Mouse (Mus musculus) lung, adult 18-20 months (tissue): Measurements from ENCODE around the gene Gm37240.

Experiments
- DNase-seq, 2 experiments: peaks; one replicate each; pipeline ENCODE4 v3.0.0; 2022; ENCODE audit warnings: mixed read lengths in 2 of 2

The Gm37240 gene

DNA sequence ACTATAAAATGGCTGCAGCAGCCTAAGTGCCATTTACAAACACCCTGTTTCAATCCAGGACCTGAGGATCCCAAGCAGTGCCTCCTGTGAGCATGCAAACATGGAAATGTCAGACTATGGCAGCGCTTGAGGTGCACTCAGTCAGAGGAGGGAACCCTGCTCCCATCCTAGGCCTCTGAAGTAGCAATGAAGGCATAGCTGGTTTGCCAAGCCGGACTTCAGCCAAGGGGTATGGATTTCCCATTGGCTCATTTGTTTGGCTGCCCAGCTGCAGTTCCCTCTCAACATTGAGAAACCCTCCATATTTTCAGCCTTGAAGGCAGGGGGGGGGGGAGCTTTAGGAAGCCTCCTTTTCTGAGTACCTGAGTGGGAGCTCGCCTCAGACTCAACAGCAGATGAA, 1329.0 kb downstream of the Gm37240 start:
- DNase-seq: no peak

- no peak for DNase-seq
Observed at GRCm38 (mm10) chr3:84555780-84556179, 1331.5 kb downstream of the Gm37240 start.

GRCm38 (mm10) chr3:84547177-84547576, 1340.1 kb downstream of the Gm37240 start:
- DNase-seq: no peak

DNA sequence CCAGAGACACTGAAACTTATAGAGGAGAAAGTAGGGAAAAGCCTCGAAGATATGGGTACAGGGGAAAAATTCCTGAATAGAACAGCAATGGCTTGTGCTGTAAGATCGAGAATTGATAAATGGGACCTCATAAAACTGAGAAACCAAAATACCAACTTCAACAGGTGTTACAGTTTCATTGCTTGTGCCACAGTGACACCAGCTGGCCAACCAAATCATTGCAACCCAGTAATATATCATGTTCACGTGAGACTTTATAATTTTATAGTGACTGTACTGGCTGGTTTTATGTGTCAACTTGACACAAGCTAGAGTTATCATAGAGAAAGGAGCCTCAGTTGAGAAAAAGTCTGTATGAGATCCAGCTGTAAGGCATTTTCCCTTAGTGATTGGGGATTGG, 1344.9 kb downstream of the Gm37240 start:
- peak; percentile 38 to 56 for DNase-seq

- DNase-seq: no peak
Observed at GRCm38 (mm10) chr3:84541881-84542280, 1345.4 kb downstream of the Gm37240 start.

DNA sequence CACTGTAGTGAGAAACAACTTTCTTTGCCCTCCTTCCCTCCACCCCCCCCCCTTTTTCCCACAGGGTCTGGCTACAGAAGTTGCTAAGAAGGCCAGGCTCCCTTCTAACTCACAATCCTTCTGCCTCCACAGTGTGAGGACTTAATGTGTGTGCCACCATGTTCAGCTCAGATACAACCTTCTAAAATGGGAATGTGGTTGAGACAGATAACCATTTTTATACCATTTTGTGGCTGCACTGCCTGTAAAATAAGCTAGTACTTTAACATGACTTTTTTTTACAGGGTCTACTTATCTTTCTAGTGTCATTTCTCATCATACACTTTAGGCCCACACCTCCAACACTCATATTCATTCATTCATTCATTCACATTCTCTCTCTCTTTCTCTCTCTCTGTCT, 1346.7 kb downstream of the Gm37240 start:
- DNase-seq: no peak

GRCm38 (mm10) chr3:84536987-84537386, 1350.3 kb downstream of the Gm37240 start:
- DNase-seq: no peak

GRCm38 (mm10) chr3:84533227-84533626, 1354.1 kb downstream of the Gm37240 start:
- no peak for DNase-seq

DNA sequence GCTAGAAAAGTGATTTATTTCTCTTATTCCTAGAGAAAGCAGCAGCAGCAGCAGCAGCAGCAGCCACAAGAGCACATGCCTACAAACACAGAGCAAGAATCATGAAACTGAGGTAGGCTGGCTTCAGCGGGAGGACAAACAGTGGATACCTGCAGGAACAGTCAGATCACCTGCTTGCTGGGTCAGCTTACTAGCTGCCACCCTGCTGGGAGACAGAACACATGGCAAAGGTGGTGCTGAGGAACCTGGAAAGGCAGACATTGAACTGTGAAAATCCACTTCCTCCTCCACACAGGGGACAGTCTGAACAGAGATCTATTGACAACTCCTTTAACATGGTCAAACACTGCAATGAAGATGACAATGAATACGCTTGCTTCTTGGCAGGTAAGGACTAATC, 1358.3 kb downstream of the Gm37240 start:
- no peak for DNase-seq

GRCm38 (mm10) chr3:84524952-84525351, 1362.4 kb downstream of the Gm37240 start:
- no peak for DNase-seq

DNA sequence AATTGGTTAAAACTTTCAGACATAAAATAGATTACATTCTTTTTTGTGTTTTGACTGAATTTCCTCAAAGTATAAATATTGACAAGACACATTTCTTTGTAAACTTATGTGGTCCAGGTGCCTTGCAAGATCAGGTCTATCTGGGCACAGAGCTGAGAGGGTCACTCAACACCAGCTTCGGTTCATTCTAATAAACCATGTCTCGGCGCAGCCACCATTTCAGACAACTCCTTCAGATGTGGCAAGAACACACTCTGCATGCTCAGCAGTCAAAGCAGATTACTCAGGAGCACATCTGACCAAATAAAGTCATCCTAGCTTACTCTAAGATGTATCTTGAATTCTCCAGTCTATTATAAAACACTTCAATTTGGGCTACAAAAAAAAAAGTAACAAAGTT, 1371.2 kb downstream of the Gm37240 start:
- DNase-seq: no peak

DNA sequence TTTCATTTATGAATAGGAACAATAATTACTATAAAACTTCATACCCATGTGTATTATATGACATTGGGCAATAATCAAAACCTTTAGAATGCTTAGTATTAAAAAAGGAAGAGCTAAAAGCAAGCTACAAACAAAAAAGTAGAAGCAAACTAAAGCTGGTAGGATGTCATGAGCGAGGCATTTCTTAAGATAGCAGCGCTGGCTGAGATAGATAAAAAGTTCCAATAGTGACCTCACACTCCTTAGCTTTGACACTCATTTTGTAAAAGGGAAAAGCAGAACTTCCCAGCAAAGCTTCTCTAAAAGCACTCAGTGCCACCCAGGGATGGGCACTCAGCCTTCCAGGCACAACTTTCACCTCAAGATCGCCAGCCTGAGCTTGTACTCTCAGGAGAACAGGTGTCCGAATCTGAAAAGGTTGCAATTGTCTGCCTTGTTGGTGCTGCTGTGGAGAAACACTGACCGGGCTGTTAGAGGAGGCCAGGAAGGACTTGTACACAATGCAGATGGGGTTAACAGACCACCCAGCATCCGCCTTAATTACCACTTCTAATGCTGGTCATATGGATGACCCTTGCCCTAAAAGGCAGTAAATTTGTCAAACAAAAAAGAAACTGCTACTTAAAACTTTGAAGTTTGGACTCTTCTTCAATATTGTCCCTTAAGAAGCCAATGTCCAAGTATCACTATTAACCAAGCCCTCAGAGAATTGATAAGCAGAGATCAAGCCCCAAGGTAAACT, 1374.4 kb downstream of the Gm37240 start:
- no peak for DNase-seq

DNA sequence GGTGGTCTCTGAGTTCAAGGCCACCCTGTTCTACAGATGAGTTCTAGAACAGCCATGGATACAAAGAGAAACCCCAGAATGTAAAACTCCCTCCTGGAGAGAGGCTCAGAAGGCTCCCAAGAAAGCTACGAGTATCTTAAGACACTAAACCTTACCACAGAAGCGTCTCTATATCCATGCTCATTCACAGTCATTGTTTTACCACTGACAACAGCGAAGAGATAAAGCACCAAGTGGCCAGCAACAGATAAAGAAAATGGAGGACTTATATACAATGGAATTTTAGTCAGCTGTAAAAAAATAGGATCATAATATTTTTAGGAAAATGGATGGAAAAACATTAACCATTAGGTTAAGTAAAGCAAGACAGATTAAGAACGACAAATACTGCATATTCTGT, 1382.1 kb downstream of the Gm37240 start:
- DNase-seq: no peak

- DNase-seq: no peak
Observed at GRCm38 (mm10) chr3:84504291-84504690, 1383.0 kb downstream of the Gm37240 start.

GRCm38 (mm10) chr3:84502101-84502500, 1385.2 kb downstream of the Gm37240 start:
- no peak for DNase-seq

GRCm38 (mm10) chr3:84500491-84500890, 1386.8 kb downstream of the Gm37240 start:
- peak in 1 of 2 experiments; percentile 25 for DNase-seq

DNA sequence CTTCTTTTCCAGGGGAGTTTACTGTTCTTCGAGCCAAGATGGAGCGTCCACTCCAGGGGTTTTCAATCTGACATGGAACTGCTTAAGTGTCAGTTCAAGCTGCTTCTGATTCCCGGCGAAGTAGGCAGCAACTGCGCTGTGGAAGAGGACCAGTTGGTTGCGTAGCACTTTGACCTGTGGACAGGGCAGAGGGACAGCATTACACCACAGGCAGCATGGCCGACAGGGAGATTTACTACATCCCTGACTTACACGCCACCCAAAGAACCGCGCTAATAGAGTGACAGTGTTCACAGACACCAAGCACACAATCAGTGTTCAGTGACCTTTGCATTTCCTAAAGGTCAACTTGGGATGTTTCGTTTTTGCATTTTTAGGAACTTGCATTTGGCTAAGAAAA, 1389.6 kb downstream of the Gm37240 start:
- DNase-seq: no peak

DNA sequence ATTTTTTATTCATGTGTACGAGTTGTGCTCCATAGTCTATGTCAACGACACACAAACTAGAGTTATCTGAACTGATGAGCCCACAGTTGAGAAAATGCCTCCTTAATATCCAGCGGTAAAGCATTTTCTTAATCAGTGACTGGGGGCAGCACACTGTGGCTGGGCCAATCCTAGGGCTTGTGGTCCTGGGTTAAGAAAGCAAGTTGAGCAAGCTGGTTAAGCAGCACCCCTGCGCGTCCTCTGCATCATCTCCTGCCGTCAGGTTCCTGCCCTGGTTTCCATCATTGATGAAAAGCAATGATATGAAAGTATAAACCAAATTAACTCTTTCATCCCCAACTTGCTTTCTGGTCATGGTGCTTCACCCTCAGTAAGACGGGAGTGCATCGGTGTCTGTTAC, 1394.7 kb downstream of the Gm37240 start:
- DNase-seq: no peak

GRCm38 (mm10) chr3:84492148-84492547, 1395.2 kb downstream of the Gm37240 start:
- DNase-seq: peak in 1 of 2 experiments; percentile 54

GRCm38 (mm10) chr3:84488716-84489115, 1398.6 kb downstream of the Gm37240 start:
- DNase-seq: peak in 1 of 2 experiments; percentile 46

DNA sequence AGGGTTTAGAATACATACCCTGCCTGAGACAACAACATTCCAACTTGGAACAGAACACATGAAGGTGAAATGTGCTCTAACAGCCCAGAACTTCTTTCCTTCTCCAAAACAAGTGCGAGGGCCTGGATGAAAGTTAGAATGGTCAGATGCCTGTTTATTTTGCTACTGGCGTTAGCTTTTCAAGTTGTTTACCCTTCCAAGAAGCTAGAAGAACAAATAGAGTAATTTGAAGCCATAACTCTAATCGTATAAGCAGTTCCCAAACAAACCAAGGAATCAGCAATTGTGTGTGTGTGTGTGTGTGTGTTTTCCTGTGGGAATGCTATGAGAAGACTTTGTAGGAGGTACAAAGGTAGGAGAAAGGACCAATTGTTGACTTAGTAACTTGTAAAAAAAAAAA, 1402.4 kb downstream of the Gm37240 start:
- peak in 1 of 2 experiments; percentile 46 for DNase-seq

- DNase-seq: peak; percentile 54 to 63
Observed at GRCm38 (mm10) chr3:84484333-84484732, 1403.0 kb downstream of the Gm37240 start.

GRCm38 (mm10) chr3:84482121-84482520, 1405.2 kb downstream of the Gm37240 start:
- DNase-seq: no peak

GRCm38 (mm10) chr3:84481104-84481503, 1406.2 kb downstream of the Gm37240 start:
- DNase-seq: peak; percentile 72 to 80
